Mouse (Mus musculus) inflammation-experienced regulatory T-cells, adult 6 months (primary cell): Measurements from ENCODE around the gene Nectin1. TPM values are rescaled to one million over a fixed set of nuclear protein-coding genes. Genes with fewer than 3 reads are reported as not detected.

Source experiments
- ATAC-seq: one replicate; pipeline ENCODE4 v1.8.0; 2017
- polyA plus RNA-seq, 3 experiments: library from polyadenylated mRNA; unstranded; fragments of 100-300 nt; shearing (Covaris generic); gene quantifications; one replicate each; pipeline ENCODE4 v1.2.1; 2017

Nectin1 gene
- polyA plus RNA-seq, 3 experiments from 2014 or later, result 0.36 to 2.6 (median 0.57) TPM

- no peak for ATAC-seq
Observed at GRCm38 (mm10) chr9:43808546-43808945, 64.8 kb downstream of the Nectin1 start.

GRCm38 (mm10) chr9:43813156-43813555 lies 69.4 kb downstream of the Nectin1 start:
- no peak for ATAC-seq

- no peak for ATAC-seq
Observed at GRCm38 (mm10) chr9:43822206-43822605, 78.4 kb downstream of the Nectin1 start.

- no peak for ATAC-seq
Observed at GRCm38 (mm10) chr9:43825178-43825577, 81.4 kb downstream of the Nectin1 start.

GRCm38 (mm10) chr9:43826558-43827253 lies 82.9 kb downstream of the Nectin1 start:
- no peak for ATAC-seq

- no peak for ATAC-seq
Observed at GRCm38 (mm10) chr9:43827593-43827992, 83.8 kb downstream of the Nectin1 start.

GRCm38 (mm10) chr9:43828960-43829359 lies 85.2 kb downstream of the Nectin1 start:
- no peak for ATAC-seq

- ATAC-seq, result no peak
Observed at GRCm38 (mm10) chr9:43833232-43833631, 89.4 kb downstream of the Nectin1 start.

GRCm38 (mm10) chr9:43834283-43834682 lies 90.5 kb downstream of the Nectin1 start:
- ATAC-seq, result no peak

GRCm38 (mm10) chr9:43838561-43838960 lies 94.8 kb downstream of the Nectin1 start:
- no peak for ATAC-seq

GRCm38 (mm10) chr9:43842921-43843577 lies 99.3 kb downstream of the Nectin1 start:
- ATAC-seq, result no peak

GRCm38 (mm10) chr9:43843711-43844127 lies 99.9 kb downstream of the Nectin1 start:
- no peak for ATAC-seq

- no peak for ATAC-seq
Observed at GRCm38 (mm10) chr9:43845660-43846455, 102.1 kb downstream of the Nectin1 start.

- ATAC-seq, result no peak
Observed at GRCm38 (mm10) chr9:43847861-43848260, 104.1 kb downstream of the Nectin1 start.

- no peak for ATAC-seq
Observed at GRCm38 (mm10) chr9:43850281-43850680, 106.5 kb downstream of the Nectin1 start.

GRCm38 (mm10) chr9:43851154-43851553 lies 107.4 kb downstream of the Nectin1 start:
- ATAC-seq, result no peak

GRCm38 (mm10) chr9:43855887-43856286 lies 112.1 kb downstream of the Nectin1 start:
- no peak for ATAC-seq
